Mouse (Mus musculus) layer of hippocampus, adult 11-12 months (tissue): Measurements from ENCODE around the gene Fmnl2.

Experiments used
- DNase-seq: peaks from one replicate; pipeline ENCODE4 v3.0.0; 2022; ENCODE audit warnings: low spot score

Fmnl2 gene

GRCm38 (mm10) chr2:53047749-53048387 is 190.2 kb downstream of the Fmnl2 start:
- no peak for DNase-seq

- DNase-seq = no peak
These were observed 192.7 kb downstream of the Fmnl2 start for GRCm38 (mm10) chr2:53050376-53050775.

DNA sequence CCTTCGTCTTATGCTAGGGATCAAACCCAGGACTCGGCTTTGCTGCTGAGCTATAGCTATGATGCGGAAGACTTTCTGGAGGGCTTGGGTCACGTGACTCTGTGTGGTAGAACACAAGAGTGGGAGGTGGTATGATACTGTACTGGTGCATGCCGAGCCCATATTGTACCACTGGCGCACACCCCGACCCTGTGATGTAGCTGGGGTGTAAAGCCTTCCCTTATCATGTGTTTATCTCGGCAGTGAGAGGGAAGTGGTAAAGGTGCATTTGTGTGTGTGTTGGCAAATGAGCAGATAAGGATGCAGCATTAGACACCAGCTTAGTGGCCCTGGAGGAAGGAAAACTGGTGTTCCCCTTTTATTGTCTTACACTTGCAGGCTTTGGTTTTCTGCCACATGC is 193.8 kb downstream of the Fmnl2 start:
- DNase-seq = no peak

DNA sequence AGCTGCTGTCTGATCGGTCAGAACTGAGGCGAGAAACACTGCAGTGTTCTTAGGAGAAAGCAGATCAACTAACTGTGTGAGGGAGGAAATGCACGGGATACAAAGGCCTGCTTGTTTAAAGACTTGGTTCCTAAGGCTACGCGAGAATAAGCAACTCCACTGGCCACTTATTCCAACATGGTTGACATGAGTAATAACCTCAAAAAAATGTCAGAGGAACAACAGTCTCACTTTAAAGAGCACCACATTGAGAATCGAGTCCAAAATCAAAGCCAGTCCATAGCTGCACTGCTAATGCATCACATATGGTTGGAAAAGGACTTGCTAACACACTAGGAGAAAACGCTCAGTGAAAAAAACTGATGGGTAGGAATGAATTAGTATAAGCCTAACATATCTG is 196.1 kb downstream of the Fmnl2 start:
- no peak for DNase-seq

GRCm38 (mm10) chr2:53056556-53056955 is 198.9 kb downstream of the Fmnl2 start:
- no peak for DNase-seq

DNA sequence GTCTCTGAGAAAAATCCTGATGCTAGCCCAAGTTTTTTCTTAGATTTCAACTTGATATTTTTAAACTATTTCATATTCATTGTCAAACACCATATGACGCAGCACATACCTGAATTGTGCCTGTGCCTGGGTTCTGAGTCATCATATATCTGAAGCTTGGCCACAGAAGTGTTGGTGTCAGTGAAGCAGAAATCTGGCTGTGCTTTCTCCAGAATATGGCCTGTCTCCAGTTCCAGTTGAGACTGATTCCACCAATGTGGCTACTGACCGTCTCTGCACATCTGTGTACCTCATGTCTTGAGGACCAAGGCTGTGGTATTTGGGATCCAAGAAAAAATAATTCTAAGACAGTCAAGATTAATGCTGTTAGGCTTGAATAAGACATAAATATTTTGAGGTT is 199.6 kb downstream of the Fmnl2 start:
- DNase-seq = no peak

DNA sequence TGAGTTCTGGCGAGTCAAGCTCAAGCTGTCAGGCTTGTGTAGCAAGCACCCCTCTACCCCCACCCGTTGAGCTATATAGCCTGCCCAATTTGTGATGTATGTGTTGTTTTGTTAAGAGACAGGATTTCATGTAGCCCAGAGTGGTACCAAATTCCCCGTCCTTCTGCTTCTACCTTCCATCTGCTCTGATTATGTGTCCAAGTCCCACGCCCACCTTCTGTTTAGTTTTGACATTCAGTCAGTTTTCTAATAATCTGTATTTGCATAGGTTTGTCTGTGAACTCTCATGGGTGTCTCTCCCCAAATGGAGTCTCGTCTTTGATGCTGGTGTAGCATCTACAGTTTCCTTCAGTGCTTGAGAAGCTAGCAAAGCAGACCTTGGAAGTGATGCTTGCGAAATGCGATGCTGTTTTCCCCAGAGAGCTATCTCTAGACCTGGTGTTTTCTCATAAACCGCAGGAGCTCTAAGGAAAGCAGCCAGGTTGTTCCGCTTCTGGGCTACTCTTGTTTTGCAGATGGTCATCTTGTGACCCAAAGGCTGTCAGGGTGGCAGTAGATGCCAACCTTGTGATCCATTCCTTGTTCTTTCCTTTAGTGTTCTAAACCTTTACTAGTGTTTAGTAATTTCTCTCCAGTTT is 203.8 kb downstream of the Fmnl2 start:
- DNase-seq = peak; percentile 44

DNA sequence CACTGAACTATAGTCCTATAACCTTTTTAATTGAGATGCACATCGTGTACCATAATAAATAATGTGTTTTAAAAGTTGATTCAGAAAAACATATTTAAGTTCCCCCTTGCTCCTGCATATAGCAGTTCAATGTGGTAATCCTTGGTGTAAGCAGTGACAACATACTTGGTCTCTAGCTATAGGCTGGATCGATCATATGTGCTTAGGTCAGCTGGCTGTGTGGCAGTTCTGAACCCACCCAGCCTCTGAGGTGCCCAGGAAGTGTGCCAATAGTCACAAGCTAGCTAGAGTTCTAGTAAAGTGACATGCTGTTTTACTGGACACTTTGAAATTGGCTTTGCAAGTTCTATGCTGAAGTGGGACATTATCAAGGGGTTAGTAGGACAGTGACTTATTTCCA is 209.3 kb downstream of the Fmnl2 start:
- DNase-seq = no peak

DNA sequence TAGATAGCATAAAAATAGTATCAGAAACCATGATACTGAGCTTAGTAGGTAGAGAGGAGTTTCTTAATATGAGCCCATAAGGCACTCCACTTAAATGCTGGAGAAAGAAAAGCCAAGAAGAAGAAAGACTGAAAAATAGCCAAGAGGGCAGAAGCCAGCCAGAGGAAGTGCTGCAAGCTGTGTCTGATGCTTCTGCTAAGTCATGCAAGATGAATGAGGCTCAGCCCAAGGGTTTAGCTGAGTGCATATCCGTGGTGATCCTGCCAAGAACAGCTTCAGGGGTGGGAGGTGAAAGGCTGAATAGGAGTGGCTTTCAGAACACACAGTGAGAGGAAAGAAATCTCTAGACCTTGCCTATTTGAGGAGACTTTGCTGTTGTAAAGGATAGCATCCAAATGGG is 212.9 kb downstream of the Fmnl2 start:
- no peak for DNase-seq

DNA sequence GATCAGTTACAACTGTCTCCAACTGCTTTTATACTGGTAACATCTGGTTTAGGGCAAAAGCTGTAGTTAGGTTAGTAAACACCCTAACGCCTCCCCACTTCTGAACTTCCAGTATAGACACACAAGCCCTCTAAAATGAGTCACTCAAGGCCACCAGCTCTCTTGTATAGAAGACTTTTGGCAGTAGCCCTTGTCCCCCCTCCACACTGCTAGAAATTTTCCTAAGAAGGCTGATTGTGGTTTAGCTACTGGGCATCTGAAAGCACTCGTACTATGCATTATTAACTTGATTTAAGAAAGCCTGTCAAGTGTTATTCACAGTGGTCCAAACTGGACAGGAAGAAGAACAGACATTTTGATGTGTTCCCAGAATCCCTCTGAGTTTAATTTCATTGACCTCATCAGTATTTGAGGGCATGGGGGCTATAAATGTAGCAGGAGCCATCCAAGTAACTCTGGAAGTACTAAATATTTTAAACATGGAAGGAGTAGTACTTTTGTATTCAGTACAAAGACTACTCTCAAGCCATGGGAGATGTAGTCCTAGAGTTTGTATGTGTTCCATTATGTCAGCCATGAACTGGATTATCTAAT is 222.1 kb downstream of the Fmnl2 start:
- DNase-seq = no peak

GRCm38 (mm10) chr2:53082045-53082444 is 224.4 kb downstream of the Fmnl2 start:
- DNase-seq = no peak

DNA sequence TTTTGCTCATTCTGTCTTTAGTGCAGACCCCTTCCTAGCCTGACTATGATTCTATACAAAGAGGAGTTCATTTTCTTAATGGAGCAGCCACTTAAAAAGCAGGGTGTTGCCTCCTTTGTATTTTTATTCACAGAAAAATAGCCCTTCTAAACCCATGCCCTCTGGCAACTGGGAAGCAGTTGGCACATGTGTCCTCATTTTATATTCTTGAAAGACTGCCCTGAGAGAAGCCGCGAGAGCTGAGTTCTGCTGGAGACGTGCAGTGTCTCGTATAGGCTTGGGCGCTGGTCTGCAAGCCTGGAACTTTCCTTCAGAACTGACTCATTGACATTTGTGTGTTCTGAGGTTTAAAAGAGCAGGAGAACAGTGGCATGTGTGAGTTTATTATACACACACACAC is 224.8 kb downstream of the Fmnl2 start:
- DNase-seq = no peak

GRCm38 (mm10) chr2:53083241-53083640 is 225.6 kb downstream of the Fmnl2 start:
- DNase-seq = no peak

GRCm38 (mm10) chr2:53085617-53086202 is 228.1 kb downstream of the Fmnl2 start:
- peak; percentile 62 for DNase-seq

GRCm38 (mm10) chr2:53088744-53089143 is 231.1 kb downstream of the Fmnl2 start:
- DNase-seq = no peak

DNA sequence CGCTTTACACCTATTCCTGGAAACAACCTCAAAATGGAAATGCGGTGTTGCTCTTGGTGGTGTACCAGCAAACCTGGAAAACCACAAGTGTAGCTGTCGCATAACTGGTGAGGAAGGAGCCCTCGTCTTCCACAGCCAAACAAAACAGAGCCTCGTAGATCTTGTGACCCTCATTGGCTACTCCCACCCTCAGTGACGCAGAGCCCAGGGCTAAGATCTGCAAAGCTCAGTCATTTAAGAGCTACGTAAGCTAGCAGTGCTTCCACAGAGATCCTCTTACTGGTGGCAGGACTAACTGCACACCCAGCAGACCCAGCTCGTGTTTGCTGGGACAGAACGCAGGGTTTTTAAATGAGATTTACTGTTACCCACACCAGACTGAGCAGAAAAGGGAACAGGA is 237.4 kb downstream of the Fmnl2 start:
- no peak for DNase-seq

DNA sequence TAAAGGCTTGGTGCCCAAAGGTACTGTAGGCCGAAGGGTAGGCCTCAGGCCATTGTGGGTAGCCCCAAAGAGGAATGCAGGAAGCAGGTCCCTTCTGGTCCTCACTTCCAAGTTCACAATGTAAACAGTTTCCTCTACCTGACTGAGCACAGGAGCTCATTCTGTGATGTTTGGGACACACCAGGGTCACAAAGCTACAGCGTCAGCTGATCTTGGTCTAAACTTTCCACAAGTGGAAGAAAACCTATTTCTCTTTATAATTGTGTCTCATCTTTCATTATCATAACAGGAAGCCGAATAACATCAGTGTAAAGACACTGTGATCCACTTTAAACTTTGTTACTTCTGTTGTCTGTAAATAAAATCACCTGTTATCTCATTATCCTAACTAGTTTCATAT is 237.8 kb downstream of the Fmnl2 start:
- DNase-seq = no peak

GRCm38 (mm10) chr2:53100093-53100492 is 242.4 kb downstream of the Fmnl2 start:
- DNase-seq = no peak

DNA sequence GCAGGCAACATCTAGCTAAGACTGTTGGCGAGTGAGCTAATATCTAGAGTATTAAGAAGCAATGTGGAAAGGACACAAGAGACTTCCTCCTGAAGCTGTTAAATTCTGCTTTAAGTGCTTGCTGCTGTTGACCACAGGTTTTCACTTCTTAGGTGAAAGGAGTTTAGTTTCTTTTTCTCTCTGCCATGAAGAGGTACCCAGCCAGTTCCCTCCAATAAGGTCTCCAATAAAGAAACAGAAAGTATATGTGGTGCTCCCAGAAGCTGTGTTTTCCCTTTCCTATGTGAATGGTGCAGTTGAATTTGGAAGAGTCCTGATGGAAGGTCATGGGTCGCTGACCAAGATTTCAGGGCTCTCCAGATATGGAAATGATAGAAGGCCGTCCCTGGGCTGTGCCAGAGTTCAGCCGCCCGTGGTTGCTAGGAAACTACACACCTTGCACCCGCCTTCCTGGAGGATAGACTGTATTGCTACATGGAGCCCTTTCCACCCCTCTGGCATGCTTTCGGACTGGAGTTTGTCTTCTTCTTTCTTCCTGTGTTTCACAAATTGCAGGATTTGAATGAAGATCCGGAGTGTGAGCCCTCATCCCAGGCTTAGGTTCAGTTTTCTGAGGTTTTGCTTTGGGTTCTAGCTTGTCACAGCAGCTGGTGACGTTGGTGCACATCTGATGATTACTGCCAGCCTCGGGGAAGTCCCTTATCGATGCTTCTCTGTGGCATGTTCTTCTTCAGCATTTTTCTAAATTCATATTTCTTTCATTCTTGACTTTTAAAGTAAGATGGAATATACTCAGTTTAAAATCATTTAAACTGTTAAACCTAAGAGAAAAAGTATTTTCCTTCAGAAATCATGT is 244.5 kb downstream of the Fmnl2 start:
- DNase-seq = no peak

GRCm38 (mm10) chr2:53102901-53103300 is 245.2 kb downstream of the Fmnl2 start:
- DNase-seq = no peak

DNA sequence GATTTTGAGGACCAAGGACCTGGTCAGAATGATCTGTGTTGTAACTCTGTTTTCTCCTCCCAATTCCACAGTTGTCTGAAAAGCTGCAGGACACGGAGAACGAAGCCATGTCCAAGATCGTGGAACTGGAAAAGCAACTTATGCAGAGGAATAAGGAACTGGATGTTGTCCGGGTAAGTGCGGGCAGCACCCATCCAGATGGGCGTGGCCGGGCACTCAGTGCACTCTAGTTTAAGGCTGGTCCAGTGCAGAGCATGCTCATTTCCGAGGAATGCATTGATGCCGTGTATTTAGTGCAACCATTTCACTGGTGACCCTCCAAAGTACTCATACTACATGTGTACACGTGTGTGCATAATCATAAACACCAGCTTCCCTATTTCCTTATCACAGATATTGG is 247.7 kb downstream of the Fmnl2 start:
- no peak for DNase-seq

GRCm38 (mm10) chr2:53106056-53106455 is 248.4 kb downstream of the Fmnl2 start:
- DNase-seq = no peak
